ENCODE assay signal across 9 mouse cellular contexts in the genomic region with DNA sequence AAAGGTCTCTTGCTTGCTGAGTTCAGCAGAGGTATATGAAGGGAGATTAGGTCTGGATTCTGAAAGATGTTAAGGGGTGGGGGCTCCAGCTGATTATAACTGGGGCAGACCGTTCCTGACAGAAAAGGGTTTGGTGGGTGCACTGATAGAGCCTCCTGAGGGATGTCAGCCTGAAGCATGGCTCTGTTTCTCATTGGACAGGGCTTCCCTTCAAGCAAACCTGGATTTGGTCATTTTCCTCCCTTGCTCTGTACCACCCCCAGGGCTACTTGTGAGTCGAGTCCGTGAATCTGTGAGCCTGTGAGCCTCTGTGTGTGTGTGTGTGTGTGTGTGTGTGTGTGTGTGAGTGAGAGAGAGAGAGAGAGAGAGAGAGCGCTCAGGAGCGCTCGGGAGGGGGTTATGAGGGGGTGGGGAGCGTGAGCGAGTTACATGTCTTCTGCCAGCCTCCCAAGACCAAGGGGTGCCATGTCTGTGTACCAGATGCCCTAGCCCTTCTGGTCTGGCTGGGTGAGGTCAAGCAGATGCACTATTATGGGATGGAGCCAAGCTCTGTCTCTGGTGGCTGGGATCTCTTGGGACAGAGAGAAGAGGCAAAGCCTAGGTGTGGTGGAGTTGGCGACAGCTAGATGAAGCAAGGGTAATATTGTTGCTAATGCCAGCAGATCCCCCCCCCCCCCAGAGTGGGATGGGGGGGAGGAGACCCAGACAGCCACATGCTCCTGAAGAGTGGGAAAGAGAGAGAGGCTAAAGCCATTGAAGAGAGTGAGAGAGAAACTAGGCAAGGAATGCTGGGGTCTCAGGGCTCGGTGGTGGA. TPM values are rescaled to one million over a fixed set of nuclear protein-coding genes. Genes with fewer than 3 reads are reported as not detected.
A peak's percentile ranks its signal among the peaks of the same experiment; 100 is the strongest.
DNase-seq lines count a peak whose midpoint lies in the region; ATAC-seq and TF ChIP-seq lines count a peak whose summit lies in the region.
"Had no signal": no experiment of that assay in that cellular context is flagged by ENCODE, and none has a peak within 500 bp of the region (broad histone marks: within the 10 kb centered on the region; RNA-seq: fewer than 3 reads in every experiment).

No protein-coding gene starts in this region.

- DNase-seq in kidney, adult 11 months = no peak
- peak; percentile 78 to 79 for DNase-seq in cerebellum, postnatal 10 days
- DNase-seq in heart, postnatal 0 days (ENCODE audit: low spot score) = peak; percentile 2
- no peak for DNase-seq in frontal cortex, postnatal 14 days (ENCODE audit: low spot score in 2 of 2)
- DNase-seq in spleen, postnatal 36 days (ENCODE audit: low spot score in 2 of 2) = no peak
- DNase-seq in kidney, postnatal 14 days = no peak
- DNase-seq: gastrocnemius, postnatal 25 days had no signal

- peak overlapping the region; percentile 66 for H3K4me2 ChIP-seq in kidney, embryonic 15.5 days
- H3K4me2 ChIP-seq in heart, postnatal 0 days (ENCODE audit: low read depth, low read length) = no peak overlapping the region
- peak overlapping the region; percentile 98 for H3K4me2 ChIP-seq in midbrain, embryonic 15.5 days

- H3K9ac ChIP-seq in kidney, embryonic 15.5 days = no peak overlapping the region
- H3K9ac ChIP-seq in heart, postnatal 0 days (replicated peaks; ENCODE audit: low read depth, low read length) = 0 out of 2 replicates have a peak overlapping the region, but pooled peaks have one; percentile 3
- peak overlapping the region; percentile 24; the same call in 1 of the 2 replicates for H3K9ac ChIP-seq in midbrain, embryonic 15.5 days

- H3K27me3 ChIP-seq in kidney, embryonic 15.5 days = peaks cover 6% of the 10 kb centered on the region
- H3K27me3 ChIP-seq in heart, postnatal 0 days (ENCODE audit: control insufficient read depth, insufficient read depth, low read length) = no peaks in the 10 kb centered on the region
- H3K27me3 ChIP-seq in midbrain, embryonic 15.5 days (replicated peaks) = peaks cover 9% of the 10 kb centered on the region; the same call in 1 of the 2 replicates

- H3K4me1 ChIP-seq in kidney, embryonic 15.5 days = peaks cover 87% of the 10 kb centered on the region
- peaks cover 45% of the 10 kb centered on the region for H3K4me1 ChIP-seq in heart, postnatal 0 days (ENCODE audit: control insufficient read depth, insufficient read depth)
- H3K4me1 ChIP-seq in midbrain, embryonic 15.5 days = peaks cover 77% of the 10 kb centered on the region

- ATAC-seq in kidney, embryonic 15.5 days (replicated peaks; ENCODE audit: low FRiP score) = no peak
- no peak for ATAC-seq in heart, postnatal 0 days (ENCODE audit: insufficient read depth, low read depth)
- ATAC-seq in midbrain, embryonic 15.5 days (replicated peaks) = no peak

- H3K36me3 ChIP-seq in kidney, embryonic 15.5 days = peaks cover 12% of the 10 kb centered on the region; the same call in 1 of the 2 replicates
- peaks cover 9% of the 10 kb centered on the region; the same call in 1 of the 2 replicates for H3K36me3 ChIP-seq in heart, postnatal 0 days (replicated peaks; ENCODE audit: control insufficient read depth, insufficient read depth, low read length)
- no peaks in the 10 kb centered on the region for H3K36me3 ChIP-seq in midbrain, embryonic 15.5 days (replicated peaks)

- no peaks in the 10 kb centered on the region for H3K9me3 ChIP-seq in kidney, embryonic 15.5 days (replicated peaks)
- H3K9me3 ChIP-seq in heart, postnatal 0 days (replicated peaks; ENCODE audit: control insufficient read depth, low read length) = no peaks in the 10 kb centered on the region
- H3K9me3 ChIP-seq in midbrain, embryonic 15.5 days = no peaks in the 10 kb centered on the region

- H3K4me3 ChIP-seq in kidney, embryonic 15.5 days (replicated peaks) = peak overlapping the region; percentile 99; the same call in 1 of the 2 replicates
- H3K4me3 ChIP-seq in heart, postnatal 0 days (ENCODE audit: low read depth, low read length) = no peak overlapping the region
- H3K4me3 ChIP-seq in midbrain, embryonic 15.5 days = peak overlapping the region; percentile 99

- peak overlapping the region; percentile 98; the same call in 1 of the 2 replicates for H3K27ac ChIP-seq in kidney, embryonic 15.5 days
- H3K27ac ChIP-seq in heart, postnatal 0 days (ENCODE audit: low read depth) = no peak overlapping the region
- 0 out of 2 replicates have a peak overlapping the region, but pooled peaks have one; percentile 17 for H3K27ac ChIP-seq in midbrain, embryonic 15.5 days

- 34% methylated on average over 10 of the region's 10 CpGs for WGBS in kidney, embryonic 15.5 days
- 34% methylated on average over 10 of the region's 10 CpGs for WGBS in heart, postnatal 0 days
- WGBS in midbrain, embryonic 15.5 days = 33% methylated on average over 7 of the region's 10 CpGs

- TF ChIP-seq EP300 in heart, postnatal 0 days (IDR thresholded peaks at IDR 0.05; ENCODE audit: low read depth) = no peak

- TF ChIP-seq CTCF in heart, postnatal 0 days (IDR thresholded peaks at IDR 0.05; ENCODE audit: low read depth) = no peak

RNA-seq across cellular contexts. Expression of gene Ahdc1, which starts 4.0 kb away (rescaled TPM):
- 7.4 and 10.1 TPM in 2 replicates for polyA plus RNA-seq in kidney, embryonic 15.5 days (2015; fragmentation: Nextera tagmentation; extraction: Ambion mirVana)
- 40.5 and 57.2 TPM in 2 replicates for total RNA-seq in heart, postnatal 0 days (2014; rRNA removed; ENCODE audit: low replicate concordance)
- polyA plus RNA-seq in heart, postnatal 0 days (2015; fragmentation: Nextera tagmentation; extraction: Ambion mirVana) = 4.6 and 5.2 TPM in 2 replicates
- polyA plus RNA-seq in midbrain, embryonic 15.5 days (2015; fragmentation: Nextera tagmentation; extraction: Ambion mirVana) = 13.5 and 14.4 TPM in 2 replicates

RNA-seq across cellular contexts. Expression of gene Fgr, which starts 41.2 kb away (rescaled TPM):
- 0.63 and 0.81 TPM in 2 replicates for polyA plus RNA-seq in kidney, embryonic 15.5 days (2015; fragmentation: Nextera tagmentation; extraction: Ambion mirVana)
- 0.04 and 0.19 TPM in 2 replicates for total RNA-seq in heart, postnatal 0 days (2014; rRNA removed; ENCODE audit: low replicate concordance)
- polyA plus RNA-seq in heart, postnatal 0 days (2015; fragmentation: Nextera tagmentation; extraction: Ambion mirVana) = 0.31 and 0.37 TPM in 2 replicates
- 0.06 and 0.27 TPM in 2 replicates for polyA plus RNA-seq in midbrain, embryonic 15.5 days (2015; fragmentation: Nextera tagmentation; extraction: Ambion mirVana)

Comparison
In these comparisons a context has a peak if more than half of its experiments do, and no peak if none do; other contexts are left out.
1. DNase-seq: peak in cerebellum, postnatal 10 days (2 of 2) and heart, postnatal 0 days (single experiment); none in kidney, adult 11 months (single experiment), frontal cortex, postnatal 14 days (0 of 2), spleen, postnatal 36 days (0 of 2) and kidney, postnatal 14 days (single experiment).